Mouse (Mus musculus) frontal cortex, postnatal 14 days (tissue): ENCODE measurements around the gene Lsm2.
"Not testable (repeated sequence)": the region's sequence is repeated elsewhere in the genome, so short reads cannot be mapped to it uniquely, and the experiment has no call there.

Experiments used
- DNase-seq, 2 experiments: peaks; one replicate each; pipeline ENCODE4 v3.0.0; 2022; ENCODE audit warnings: low spot score in 2 of 2

The Lsm2 gene

DNA sequence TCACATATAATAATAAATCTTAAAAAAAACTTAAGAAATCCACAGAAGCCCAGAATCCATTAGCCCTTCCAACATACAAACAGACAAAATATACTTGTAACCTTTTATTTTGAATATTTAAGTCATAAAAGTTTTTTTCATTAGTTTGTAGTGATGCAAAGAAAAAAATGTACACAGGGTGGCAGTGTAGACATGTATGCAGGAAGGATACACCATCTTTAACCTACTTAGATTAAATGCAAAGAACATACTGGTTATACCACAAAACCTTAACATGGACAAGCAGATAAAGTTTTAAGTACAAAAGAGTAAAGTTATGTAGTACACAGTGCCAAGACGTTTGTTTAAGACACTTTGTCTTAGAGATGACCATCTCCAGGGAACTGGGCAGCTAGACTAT is 25.3 kb upstream of the Lsm2 start:
- no peak for DNase-seq

DNA sequence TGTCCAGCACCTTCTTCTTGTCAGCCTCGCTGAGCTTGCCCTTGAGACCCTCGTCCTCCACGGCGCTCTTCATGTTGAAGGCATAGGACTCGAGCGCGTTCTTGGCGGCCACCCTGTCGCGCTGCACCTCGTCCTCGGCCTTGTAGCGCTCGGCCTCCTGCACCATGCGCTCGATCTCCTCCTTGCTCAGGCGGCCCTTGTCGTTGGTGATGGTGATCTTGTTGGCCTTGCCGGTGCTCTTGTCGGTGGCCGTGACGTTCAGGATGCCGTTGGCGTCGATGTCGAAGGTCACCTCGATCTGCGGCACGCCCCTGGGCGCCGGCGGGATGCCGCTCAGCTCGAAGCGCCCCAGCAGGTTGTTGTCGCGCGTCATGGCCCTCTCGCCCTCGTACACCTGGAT is 24.4 kb upstream of the Lsm2 start:
- DNase-seq: not testable (repeated sequence)

DNA sequence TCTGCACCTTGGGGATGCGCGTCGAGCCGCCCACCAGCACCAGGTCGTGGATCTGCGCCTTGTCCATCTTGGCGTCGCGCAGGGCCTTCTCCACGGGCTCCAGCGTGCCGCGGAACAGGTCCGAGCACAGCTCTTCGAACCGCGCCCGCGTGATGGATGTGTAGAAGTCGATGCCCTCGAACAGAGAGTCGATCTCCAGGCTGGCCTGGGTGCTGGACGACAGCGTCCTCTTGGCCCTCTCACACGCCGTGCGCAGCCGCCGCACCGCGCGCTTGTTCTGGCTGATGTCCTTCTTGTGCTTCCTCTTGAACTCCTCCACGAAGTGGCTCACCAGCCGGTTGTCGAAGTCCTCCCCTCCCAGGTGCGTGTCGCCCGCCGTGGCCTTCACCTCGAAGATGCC is 23.7 kb upstream of the Lsm2 start:
- not testable (repeated sequence) for DNase-seq

DNA sequence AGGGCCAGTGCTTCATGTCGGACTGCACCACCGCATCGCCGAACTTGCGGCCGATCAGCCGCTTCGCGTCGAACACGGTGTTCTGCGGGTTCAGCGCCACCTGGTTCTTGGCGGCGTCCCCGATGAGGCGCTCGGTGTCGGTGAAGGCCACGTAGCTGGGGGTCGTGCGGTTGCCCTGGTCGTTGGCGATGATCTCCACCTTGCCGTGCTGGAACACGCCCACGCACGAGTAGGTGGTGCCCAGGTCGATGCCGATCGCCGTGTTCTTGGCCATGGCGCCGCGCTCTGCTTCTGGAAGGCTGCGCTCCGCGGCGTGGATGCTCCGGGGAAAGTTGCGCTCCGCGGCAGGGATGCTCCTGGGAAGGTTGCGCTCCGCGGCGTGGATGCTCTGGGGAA is 22.9 kb upstream of the Lsm2 start:
- not testable (repeated sequence) for DNase-seq

DNA sequence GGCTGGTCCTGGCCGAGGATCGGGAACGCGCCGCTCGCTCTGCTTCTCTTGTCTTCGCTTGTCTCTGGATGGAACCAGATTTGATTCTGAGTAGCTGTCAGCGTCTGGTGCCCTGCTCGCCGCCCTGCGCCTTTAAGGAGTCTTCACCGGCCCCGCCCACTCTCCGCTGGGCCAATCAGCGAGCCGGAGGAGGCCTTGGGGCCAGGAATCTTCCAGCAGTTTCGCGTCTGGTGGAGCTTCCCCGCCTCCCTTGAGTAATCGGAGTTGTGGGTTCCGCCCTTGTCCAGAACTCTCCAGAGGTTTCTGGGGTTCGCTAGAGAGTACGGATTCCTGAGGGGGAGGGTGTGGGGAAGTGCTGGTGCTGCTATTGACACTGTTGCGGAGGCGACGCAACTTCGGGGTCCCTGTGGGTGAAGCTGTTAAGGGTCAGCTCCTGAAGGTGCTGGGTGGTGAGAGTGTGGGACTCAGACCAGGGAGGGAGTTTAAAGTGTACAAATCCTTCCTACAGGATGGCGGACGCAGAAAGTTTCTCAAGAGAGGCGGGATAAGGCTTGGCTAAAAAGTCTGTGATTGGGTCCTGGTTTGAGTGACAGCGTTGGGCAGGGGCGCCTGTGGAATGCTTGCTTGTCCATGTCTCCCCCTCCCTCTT is 22.4 kb upstream of the Lsm2 start, which contains the start of gene Hspa1b:
Gene Hspa1b (minus strand): TSS at position 109 of the 649 bp plus-strand sequence.
- DNase-seq: peak; percentile 68 to 71

DNA sequence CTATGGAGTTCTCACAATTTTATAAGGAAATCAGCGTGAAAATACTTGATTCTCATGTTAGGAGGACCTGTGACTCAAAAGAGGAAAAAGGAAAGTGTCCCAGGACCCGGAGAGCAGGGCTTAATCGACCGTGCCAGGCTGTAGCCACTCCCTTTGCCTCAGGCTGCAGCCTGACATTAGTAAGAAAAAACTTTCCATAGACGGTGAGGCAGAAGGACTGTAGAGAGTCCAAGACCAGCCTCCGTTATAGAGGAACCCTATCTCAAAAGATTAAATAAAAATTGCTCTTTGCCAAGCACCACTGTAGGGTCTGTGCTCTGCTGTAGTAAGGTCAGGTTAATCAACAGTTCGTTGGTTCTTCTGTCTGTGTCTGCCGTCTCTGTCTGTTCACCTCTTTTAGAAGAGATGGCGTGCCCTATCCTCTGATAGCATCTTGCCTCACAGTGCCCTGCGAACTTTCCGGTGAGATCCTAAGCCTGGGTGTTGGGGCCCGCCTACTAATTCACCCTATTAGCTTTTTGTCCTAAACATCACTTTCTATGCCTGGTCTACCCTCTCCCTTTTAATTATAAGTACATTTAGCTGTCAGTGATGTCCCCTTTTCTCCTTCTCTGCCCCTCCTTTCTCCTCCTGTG is 21.7 kb upstream of the Lsm2 start:
- DNase-seq: no peak

DNA sequence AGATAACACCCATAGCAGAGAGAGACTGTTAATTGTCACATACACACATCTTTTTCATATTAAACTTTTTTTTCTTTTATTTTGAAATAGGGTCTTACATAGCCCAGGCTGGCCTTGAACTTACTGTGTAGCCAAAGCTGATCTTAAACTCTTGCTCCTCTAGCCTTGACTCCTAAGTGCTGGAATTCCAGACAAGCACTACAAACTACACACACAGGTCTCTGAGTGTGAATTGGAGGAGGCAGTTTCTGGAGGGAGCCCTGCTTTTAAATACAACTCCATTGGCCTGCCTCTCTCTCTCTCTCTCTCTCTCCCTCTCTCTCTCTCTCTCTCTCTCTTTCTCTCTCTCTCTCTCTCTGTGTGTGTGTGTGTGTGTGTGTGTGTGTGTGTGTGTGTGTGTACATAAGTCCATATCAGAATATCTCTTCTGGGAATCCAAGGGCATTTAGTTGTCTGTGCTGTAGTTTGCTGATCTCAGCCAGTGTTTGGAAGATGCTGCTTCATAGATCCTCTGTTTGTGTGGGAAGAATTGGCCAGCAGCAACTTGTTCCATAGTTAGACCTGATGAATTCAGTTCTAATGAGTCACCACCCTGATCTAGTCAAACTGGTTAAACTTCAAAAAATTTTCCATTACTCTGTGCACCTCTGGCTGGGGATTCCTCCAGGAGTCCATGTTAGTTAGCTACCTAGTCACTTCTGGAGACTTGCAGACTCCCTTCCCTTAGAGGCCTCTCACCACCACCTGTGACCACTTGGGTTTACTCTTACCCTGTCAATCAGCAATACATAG is 20.8 kb upstream of the Lsm2 start:
- DNase-seq: no peak

DNA sequence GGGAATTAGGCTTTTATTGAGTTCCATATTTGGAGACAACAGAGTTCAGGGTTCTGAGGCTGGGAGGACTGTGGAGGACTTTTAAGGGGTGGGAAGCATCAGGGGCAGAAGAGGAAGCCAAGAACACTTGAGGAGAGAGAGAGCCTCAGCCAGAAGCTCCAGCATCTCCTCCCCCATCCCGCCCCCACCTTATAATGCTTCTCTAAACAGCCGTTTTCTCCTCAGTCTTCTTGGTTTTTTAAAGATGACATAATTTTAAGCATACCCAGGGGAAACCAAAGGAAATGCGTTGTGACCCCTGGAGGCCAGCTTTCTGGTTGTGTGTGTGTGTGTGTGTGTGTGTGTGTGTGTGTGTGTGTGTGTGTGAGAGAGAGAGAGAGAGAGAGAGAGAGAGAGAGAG is 19.5 kb upstream of the Lsm2 start:
- no peak for DNase-seq

DNA sequence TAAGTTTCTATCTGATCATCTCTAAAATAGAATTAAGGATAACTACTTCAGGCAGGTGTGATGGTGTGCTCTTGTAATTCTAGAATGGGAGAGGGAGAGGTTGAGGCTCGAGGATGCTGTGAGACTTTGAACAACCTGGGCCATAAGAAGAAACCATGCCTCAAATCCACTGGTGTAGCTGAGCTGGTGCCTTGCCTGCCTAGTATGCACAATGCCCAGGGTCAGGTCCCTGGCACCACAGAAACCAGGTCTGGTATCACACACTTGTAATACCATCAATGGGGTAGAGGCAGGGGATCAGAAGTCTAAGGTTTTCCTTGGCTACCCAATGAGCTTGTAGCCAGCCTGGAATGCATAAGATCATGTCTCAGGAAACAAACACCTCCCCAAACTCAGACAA is 18.8 kb upstream of the Lsm2 start:
- no peak for DNase-seq

DNA sequence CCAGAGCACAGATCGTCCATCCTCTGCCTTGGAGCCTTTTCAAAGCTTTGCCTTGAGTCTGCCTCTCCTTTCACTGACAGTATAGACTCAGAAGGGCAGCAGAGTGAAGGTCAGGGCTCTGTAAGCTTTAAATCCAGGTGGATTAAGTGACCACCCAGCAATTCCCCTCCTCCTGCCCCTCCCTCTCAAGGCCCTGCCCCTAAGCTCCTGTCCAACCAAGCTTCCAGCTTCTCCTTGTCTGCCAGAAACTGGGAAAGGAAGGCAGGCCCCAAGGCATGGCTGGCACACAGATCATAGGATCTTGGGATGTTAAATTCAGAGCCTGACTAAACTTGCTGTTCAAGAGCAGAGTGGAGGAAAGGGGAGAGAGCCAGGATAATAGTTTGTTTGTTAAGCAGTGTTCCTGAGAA is 17.0 kb upstream of the Lsm2 start:
- no peak for DNase-seq

DNA sequence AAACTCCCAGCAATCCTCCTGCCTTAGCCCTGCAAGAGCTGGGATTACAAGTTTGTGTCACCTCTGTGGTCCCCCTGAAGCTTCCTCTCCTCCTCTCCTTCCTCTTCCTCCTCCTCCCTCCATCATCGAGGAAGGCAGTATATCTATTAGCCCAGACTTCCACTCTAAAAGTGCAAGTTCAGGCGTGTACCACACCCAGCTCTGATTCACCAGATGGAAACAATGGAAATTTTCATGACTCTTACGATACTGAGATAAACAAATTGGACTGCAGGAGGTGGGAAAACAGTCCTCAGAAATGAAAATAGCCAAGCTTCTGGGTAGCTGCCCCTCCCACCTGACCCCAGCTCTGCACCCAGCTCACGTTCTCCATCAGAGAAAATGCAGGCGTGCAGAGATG is 16.0 kb upstream of the Lsm2 start:
- no peak for DNase-seq

DNA sequence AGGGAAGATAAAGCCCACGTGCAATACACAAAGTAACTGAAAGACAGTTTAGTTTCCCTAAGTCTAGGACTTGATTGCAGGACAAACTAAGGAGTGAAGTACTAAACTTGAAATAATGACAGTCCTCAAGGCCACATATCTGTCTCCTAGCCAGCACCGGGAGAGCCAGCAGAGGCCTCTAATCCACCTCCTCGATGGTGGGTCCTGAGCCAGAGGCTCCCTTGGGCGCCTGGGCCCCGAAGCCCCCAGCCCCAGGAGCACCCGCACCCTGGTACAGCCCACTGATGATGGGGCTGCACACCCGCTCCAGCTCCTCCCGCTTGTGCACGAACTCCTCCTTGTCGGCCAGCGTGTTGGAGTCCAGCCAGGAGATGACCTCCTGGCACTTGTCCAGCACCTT is 11.8 kb upstream of the Lsm2 start, which contains the start of gene Gm20481:
Gene Gm20481 (plus strand): TSS at position 91 of the 400 bp plus-strand sequence.
- DNase-seq: not testable (repeated sequence)

DNA sequence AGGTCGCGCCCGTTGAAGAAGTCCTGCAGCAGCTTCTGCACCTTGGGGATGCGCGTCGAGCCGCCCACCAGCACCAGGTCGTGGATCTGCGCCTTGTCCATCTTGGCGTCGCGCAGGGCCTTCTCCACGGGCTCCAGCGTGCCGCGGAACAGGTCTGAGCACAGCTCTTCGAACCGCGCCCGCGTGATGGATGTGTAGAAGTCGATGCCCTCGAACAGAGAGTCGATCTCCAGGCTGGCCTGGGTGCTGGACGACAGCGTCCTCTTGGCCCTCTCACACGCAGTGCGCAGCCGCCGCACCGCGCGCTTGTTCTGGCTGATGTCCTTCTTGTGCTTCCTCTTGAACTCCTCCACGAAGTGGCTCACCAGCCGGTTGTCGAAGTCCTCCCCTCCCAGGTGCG is 10.8 kb upstream of the Lsm2 start:
- not testable (repeated sequence) for DNase-seq

DNA sequence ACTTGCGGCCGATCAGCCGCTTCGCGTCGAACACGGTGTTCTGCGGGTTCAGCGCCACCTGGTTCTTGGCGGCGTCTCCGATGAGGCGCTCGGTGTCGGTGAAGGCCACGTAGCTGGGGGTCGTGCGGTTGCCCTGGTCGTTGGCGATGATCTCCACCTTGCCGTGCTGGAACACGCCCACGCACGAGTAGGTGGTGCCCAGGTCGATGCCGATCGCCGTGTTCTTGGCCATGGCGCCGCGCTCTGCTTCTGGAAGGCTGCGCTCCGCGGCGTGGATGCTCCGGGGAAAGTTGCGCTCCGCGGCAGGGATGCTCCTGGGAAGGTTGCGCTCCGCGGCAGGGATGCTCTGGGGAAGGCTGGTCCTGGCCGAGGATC is 10.0 kb upstream of the Lsm2 start:
- not testable (repeated sequence) for DNase-seq

DNA sequence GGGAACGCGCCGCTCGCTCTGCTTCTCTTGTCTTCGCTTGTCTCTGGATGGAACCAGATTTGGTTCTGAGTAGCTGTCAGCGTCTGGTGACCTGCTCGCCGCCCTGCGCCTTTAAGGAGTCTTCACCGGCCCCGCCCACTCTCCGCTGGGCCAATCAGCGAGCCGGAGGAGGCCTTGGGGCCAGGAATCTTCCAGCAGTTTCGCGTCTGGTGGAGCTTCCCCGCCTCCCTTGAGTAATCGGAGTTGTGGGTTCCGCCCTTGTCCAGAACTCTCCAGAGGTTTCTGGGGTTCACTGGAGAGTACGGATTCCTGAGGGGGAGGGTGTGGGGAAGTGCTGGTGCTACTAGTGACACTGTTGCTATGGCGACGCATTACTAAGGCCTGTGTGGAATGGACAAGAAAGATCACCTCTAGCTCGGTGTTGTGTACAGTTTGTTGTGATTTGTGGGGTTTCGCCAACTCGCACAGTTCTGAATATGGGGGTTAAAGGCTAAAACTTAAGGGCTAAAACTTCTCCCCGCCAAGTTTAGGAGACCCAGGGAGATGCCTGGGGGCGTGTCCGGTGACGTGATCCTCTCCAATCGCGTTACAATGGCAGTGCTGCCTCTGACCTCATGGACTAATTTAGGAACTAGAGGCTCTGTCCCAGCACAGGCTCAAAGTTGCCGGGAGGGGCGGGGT is 9.5 kb upstream of the Lsm2 start, which contains the start of the genes Hspa1a and Hspa1l:
Gene Hspa1a (minus strand): TSS at position 88 of the 681 bp plus-strand sequence.
Gene Hspa1l (plus strand): TSS at position 635 of the 681 bp plus-strand sequence.
- DNase-seq: peak; percentile 67 to 75

DNA sequence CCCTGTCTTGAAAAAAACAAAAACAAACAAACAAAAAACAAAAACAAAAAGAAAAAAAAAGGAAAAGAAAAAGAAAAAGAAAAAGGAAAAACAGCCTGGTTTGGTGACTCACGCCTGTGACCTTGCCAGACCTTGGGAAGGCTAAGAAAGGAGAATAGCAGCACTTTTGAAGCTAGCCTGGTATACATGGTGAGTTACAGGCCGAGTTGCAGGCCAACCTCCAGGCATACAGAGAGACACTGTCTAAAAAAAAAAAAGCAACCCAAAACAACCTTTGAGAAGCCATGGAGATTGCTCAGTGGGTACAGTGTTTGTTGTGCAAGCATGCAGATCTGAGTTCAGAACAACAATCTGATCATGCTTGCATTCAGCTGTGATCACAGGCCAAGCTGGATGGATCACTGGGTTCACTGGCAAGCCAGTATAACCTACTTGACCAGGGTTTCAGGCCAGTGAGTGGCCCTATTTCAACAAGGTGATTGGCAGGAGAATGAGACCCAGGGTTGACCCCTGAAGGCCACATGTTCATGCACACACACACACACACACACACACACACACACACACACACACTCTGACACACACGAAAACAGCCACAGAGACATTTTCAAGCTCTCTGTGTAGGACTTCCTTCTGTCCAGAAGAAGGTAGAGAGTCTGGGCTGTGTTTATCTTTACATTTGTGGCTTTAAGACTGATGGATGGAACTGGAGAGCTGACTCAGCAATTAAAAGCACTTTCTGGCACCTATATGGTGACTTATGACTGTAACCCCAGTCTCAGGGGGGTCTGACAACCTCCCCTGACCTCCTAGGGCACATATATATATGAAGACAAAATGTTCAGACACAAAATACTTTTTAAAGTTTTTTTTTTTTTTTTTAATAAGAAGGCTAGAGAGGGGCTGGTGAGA is 5.8 kb upstream of the Lsm2 start:
- DNase-seq: no peak

DNA sequence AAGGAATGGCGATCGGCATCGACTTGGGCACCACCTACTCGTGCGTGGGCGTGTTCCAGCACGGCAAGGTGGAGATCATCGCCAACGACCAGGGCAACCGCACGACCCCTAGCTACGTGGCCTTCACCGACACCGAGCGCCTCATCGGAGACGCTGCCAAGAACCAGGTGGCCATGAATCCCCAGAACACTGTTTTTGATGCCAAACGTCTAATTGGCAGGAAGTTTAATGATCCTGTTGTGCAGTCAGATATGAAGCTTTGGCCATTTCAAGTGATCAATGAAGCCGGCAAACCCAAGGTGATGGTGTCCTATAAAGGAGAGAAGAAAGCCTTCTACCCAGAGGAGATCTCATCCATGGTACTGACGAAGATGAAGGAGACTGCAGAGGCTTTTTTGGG is 4.7 kb upstream of the Lsm2 start:
- DNase-seq: no peak

DNA sequence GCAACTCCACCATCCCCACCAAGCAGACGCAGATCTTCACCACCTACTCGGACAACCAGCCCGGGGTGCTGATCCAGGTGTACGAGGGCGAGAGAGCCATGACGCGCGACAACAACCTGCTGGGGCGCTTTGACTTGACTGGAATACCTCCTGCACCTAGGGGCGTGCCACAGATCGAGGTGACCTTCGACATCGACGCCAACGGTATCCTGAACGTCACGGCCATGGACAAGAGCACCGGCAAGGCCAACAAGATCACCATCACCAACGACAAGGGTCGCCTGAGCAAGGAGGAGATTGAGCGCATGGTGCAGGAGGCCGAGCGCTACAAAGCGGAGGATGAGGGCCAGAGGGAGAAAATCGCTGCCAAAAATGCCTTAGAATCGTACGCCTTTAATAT is 3.4 kb upstream of the Lsm2 start:
- no peak for DNase-seq

DNA sequence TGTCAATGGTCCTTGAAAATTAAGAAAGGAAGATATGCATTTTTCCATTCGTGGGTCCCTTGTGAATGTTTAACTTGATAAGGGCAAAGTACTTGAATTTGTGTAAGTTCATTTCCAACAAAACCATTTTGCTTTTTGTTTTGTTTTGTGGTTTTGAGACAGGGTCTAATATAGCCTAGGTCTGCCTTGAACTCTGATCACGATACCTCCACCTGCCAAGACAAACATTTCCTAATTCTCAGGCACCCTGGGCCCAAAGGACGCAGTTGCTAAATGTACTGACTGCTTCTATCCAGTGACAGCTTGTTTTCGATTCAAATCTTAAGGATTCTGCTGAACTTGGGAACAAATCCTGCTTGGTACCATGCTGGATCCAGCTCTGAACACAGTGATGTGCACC is 2.0 kb upstream of the Lsm2 start:
- DNase-seq: no peak

DNA sequence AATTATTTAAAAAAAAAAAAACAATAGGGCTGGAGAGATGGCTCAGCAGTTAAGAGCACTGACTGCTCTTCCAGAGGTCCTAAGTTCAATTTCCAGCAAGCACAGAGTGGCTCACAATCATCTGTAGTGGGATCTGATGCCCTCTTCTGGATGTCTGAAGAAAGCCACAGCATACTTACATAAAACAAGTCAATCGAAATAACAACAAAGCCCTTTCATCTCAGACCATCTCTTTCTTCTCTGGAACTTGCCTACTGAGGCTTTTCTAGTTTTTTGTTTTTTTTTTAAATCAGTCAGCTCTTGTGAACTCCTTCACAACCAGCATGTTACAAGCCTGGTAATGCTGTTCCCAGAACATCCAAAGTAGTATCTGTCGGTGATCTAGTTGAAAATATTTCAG is 1.0 kb upstream of the Lsm2 start:
- no peak for DNase-seq

DNA sequence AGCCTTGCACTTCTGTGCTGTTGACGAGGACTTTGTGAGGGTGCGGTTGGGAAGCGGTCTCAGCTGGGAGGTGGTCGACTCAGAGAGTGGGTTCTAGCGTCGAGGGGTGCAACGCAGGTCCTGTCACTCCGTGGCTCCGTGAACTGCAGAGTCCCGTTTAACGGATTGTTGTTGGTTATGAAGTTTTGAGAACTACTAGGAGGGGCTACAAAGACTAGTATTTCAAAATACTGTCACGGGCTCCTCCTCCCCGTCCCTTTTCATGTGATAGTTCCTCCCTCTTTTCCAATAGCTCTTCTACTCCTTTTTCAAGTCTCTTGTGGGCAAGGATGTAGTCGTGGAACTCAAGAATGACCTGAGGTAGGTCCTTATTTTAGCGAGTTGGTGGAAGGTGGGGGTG is 666 bp downstream of the Lsm2 start:
- DNase-seq: no peak
